Comparison of ENCODE assay signal across 8 mouse cellular contexts in the genomic region with DNA sequence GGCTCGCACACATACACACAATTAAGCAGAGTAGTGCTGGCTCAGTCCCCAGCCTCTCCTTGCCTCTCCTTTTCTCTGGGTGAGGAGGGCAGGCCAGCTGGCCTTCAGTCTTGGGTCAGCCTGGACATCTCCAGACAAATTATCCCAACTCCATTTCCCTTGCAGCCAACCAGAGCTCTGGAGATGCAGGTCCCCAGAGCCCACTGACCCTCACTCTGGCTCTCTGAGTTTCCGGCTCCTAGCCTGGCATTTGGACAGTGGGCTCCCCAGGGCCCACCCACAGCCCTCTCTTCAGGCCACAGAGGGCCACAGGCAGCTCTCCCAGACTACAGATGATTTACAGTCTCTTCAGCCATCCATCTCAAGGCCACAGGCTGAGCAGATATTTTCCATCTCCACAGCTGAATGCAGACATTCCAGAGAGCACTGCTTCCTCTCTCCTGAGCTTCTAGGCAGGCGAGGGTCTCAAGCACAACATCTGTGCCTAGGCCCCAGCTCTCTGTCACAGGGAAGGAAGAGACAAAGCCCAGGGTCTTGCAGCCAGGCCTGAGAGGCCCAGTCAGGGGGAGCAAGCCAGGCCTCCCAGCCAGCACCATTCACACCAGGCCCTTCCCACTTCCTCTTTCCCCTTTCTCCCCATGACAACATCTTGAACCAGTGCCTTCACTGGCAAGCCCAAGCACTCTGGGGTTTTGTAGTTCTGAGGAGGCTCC. TPM values are rescaled to one million over a fixed set of nuclear protein-coding genes. Genes with fewer than 3 reads are reported as not detected.
A peak's percentile ranks its signal among the peaks of the same experiment; 100 is the strongest.
DNase-seq lines count a peak whose midpoint lies in the region; TF ChIP-seq lines count a peak whose summit lies in the region.

No protein-coding gene starts in this region.

- DNase-seq in spleen, postnatal 36 days (ENCODE audit: low spot score in 2 of 2) = peak; percentile 5 to 6
- no peak for DNase-seq in spleen, adult 12 weeks (ENCODE audit: low spot score)
- DNase-seq in fibroblast of lung, adult 2 months (ENCODE audit: low read depth) = peak; percentile 92
- peak; percentile 86 for DNase-seq in heart, embryonic 10.5 days (ENCODE audit: low spot score)
- DNase-seq in kidney, postnatal 4 days = peak; percentile 69 to 78
- peak; percentile 14 for DNase-seq in lung, adult 2 months
- DNase-seq in ovary, postnatal 10 days (ENCODE audit: low spot score) = peak; percentile 68
- no peak for DNase-seq in thymus, postnatal 4 days

- 0 out of 2 replicates have a peak, but pooled peaks have one; percentile 8 for TF ChIP-seq POLR2A in lung, adult 2 months (IDR thresholded peaks at IDR 0.05; ENCODE audit: borderline replicate concordance, extremely low read depth, low read depth, low read length)

- 46% methylated on average over 3 of the region's 3 CpGs for WGBS in heart, embryonic 10.5 days
- 70% methylated on average over 3 of the region's 3 CpGs for WGBS in lung, adult 2 months

- H3K27ac ChIP-seq in heart, embryonic 10.5 days = peak overlapping the region; percentile 91

- peaks cover 46% of the 10 kb centered on the region for H3K4me1 ChIP-seq in heart, embryonic 10.5 days
- no peaks in the 10 kb centered on the region for H3K4me1 ChIP-seq in lung, adult 2 months (ENCODE audit: control insufficient read depth, insufficient read depth, low read length)

- H3K27me3 ChIP-seq in heart, embryonic 10.5 days (ENCODE audit: insufficient read depth, poor library complexity, severe bottlenecking) = no peaks in the 10 kb centered on the region

- no peaks in the 10 kb centered on the region for H3K9me3 ChIP-seq in heart, embryonic 10.5 days

- no peak for TF ChIP-seq CTCF in lung, adult 2 months (IDR thresholded peaks at IDR 0.05; ENCODE audit: insufficient read depth, low read length)

- H3K4me3 ChIP-seq in heart, embryonic 10.5 days = no peak overlapping the region
- H3K4me3 ChIP-seq in lung, adult 2 months (replicated peaks; ENCODE audit: extremely low read depth, low read depth, low read length) = no peak overlapping the region

- no peaks in the 10 kb centered on the region for H3K36me3 ChIP-seq in heart, embryonic 10.5 days

RNA-seq across cellular contexts. Expression of gene Gli2, which starts 19.8 kb away (rescaled TPM):
- 2.2 and 7.5 TPM in 2 replicates for polyA plus RNA-seq in heart, embryonic 10.5 days (2016; fragmentation: Nextera tagmentation; extraction: Ambion mirVana)
- 4.1 and 4.4 TPM in 2 replicates for polyA plus RNA-seq in lung, adult 2 months (2012; rRNA removed)

Comparison
In these comparisons a context has a peak if more than half of its experiments do, and no peak if none do; other contexts are left out.
1. DNase-seq: peak in spleen, postnatal 36 days (2 of 2), fibroblast of lung, adult 2 months (single experiment), heart, embryonic 10.5 days (single experiment), kidney, postnatal 4 days (2 of 2), lung, adult 2 months (single experiment) and ovary, postnatal 10 days (single experiment); none in spleen, adult 12 weeks (single experiment) and thymus, postnatal 4 days (single experiment).